Mouse (Mus musculus) embryonic facial prominence, embryonic 15.5 days (tissue): ENCODE data around the gene Gm44973. TPM values are rescaled to one million over a fixed set of nuclear protein-coding genes. Genes with fewer than 3 reads are reported as not detected.

ENCODE experiments used
- ATAC-seq: fragments of 200-750 bp; cut with Nextera tagmentation; 2 replicates; pipeline ENCODE4 v1.8.0; 2017; ENCODE audit warnings: low read depth, moderate TSS enrichment; ENCODE audit not compliant: insufficient number of reproducible peaks, low FRiP score, low TSS enrichment
- H3K27ac ChIP-seq: fragments of 300-500 bp; sonication (generic); replicated peaks from 2 replicates; pipeline ENCODE4 v1.5.1; 2015; ENCODE audit warnings: mild to moderate bottlenecking, inconsistent platforms
- H3K27me3 ChIP-seq: fragments of 300-500 bp; sonication (generic); 2 replicates; pipeline ENCODE4 v1.6.1; 2015; ENCODE audit warnings: inconsistent platforms
- H3K36me3 ChIP-seq: fragments of 300-500 bp; sonication (generic); 2 replicates; pipeline ENCODE4 v1.6.1; 2015; ENCODE audit warnings: mild to moderate bottlenecking, inconsistent platforms
- H3K4me1 ChIP-seq: fragments of 300-500 bp; sonication (generic); 2 replicates; pipeline ENCODE4 v1.6.1; 2015; ENCODE audit warnings: inconsistent platforms
- H3K4me2 ChIP-seq: fragments of 300-500 bp; sonication (generic); replicated peaks from 2 replicates; pipeline ENCODE4 v1.6.1; 2015; ENCODE audit warnings: mild to moderate bottlenecking, inconsistent platforms
- H3K4me3 ChIP-seq: fragments of 300-500 bp; sonication (generic); replicated peaks from 2 replicates; pipeline ENCODE4 v1.5.1; 2015; ENCODE audit warnings: mild to moderate bottlenecking, inconsistent platforms
- H3K9ac ChIP-seq: fragments of 300-500 bp; sonication (generic); 2 replicates; pipeline ENCODE4 v1.6.1; 2015; ENCODE audit warnings: inconsistent platforms
- H3K9me3 ChIP-seq: fragments of 300-500 bp; sonication (generic); replicated peaks from 2 replicates; pipeline ENCODE4 v1.6.1; 2016; ENCODE audit warnings: inconsistent platforms
- WGBS: fragments of 180-500 bp; shearing (Covaris S2); methylation state at CpG from one replicate; pipeline ENCODE4 v1.1.7; 2015; 5-methylcytosine and 5-hydroxymethylcytosine counted together
- polyA plus RNA-seq: library from polyadenylated mRNA; unstranded; fragments of >200 nt; fragmentation: Nextera tagmentation; extraction: Ambion mirVana; gene quantifications from 2 replicates; pipeline ENCODE4 v1.2.1, GENCODE M21; 2015

Gm44973 gene
- polyA plus RNA-seq, result 1.2 TPM in 1 of 2 replicates, not detected in the other

- no peaks in the 10 kb centered on the region for H3K9me3 ChIP-seq
- H3K27me3 ChIP-seq, result no peaks in the 10 kb centered on the region
- no peaks in the 10 kb centered on the region for H3K4me1 ChIP-seq
- peaks cover 35% of the 10 kb centered on the region for H3K36me3 ChIP-seq
- peak within 1 kb of the TSS; percentile 99 for H3K27ac ChIP-seq
- peak; percentile 87 for ATAC-seq
- WGBS, result under 1% methylated on average over 61 of the region's 76 CpGs
- peak within 1 kb of the TSS; percentile 54 for H3K4me2 ChIP-seq
- H3K4me3 ChIP-seq, result peak within 1 kb of the TSS; percentile 74
- peak within 1 kb of the TSS; percentile 84 for H3K9ac ChIP-seq
Measured at GRCm38 (mm10) chr7:5015118-5016001, at the start of gene Gm44973. Gm44973 (plus strand) TSS chr7:5015496.

DNA sequence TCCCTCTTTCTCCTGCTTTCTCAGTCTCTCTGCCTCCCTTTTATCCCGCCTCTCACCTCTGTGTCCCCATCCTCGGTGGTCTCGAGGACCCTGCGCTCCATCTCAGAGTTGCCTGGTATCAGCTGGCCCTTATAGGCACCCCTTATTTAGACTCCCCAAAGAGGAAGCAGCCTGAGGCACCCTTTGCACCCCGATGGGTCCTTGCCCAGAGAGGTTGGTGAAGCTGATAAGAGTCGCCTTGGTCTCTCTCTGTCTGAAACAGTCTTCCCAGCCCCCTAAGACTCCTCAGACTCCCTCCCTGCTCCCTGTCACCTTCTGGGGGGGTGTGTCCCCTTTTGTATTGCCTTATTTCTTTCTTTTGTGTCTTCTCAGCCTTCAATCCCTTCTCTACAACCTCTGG, 44.2 kb upstream of the Gm44973 start, which contains the start of gene Sbk3:
Sbk3 (minus strand) TSS at position 101 of the 400 bp plus-strand sequence.
- no peak within 1 kb of the TSS for H3K9ac ChIP-seq
- 45% methylated on average over 6 of the region's 6 CpGs for WGBS
- no peak within 1 kb of the TSS for H3K4me3 ChIP-seq
- no peaks in the 10 kb centered on the region for H3K36me3 ChIP-seq
- no peak within 1 kb of the TSS for H3K4me2 ChIP-seq
- H3K4me1 ChIP-seq, result no peaks in the 10 kb centered on the region
- no peaks in the 10 kb centered on the region for H3K9me3 ChIP-seq
- no peaks in the 10 kb centered on the region for H3K27me3 ChIP-seq
- no peak within 1 kb of the TSS for H3K27ac ChIP-seq
- ATAC-seq, result no peak

DNA sequence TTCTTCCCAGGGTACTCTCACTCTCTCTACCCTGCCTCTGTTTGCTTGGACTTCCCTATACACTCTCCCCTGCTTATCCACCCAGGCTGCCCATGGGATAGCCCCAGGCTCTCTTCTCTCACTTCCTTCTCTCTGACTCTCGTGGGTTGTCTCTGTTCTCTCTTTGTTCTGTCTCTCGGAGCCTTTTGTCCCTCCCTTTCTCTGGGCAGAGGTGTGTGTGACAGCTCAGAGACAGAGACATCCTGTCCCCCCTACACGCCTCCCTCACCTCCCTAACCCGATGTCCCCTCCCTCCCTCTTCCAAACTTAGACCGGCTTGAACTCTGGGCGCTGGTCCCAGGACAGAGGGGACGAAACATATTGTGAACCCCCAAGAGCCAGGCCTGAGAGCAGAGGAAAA, 43.6 kb upstream of the Gm44973 start:
- ATAC-seq, result no peak
- 17% methylated on average over 7 of the region's 7 CpGs for WGBS
- no peaks in the 10 kb centered on the region for H3K36me3 ChIP-seq
- H3K27ac ChIP-seq, result no peak overlapping the region
- no peak overlapping the region for H3K4me2 ChIP-seq
- no peaks in the 10 kb centered on the region for H3K9me3 ChIP-seq
- no peak overlapping the region for H3K4me3 ChIP-seq
- no peaks in the 10 kb centered on the region for H3K4me1 ChIP-seq
- H3K27me3 ChIP-seq, result no peaks in the 10 kb centered on the region
- no peak overlapping the region for H3K9ac ChIP-seq

DNA sequence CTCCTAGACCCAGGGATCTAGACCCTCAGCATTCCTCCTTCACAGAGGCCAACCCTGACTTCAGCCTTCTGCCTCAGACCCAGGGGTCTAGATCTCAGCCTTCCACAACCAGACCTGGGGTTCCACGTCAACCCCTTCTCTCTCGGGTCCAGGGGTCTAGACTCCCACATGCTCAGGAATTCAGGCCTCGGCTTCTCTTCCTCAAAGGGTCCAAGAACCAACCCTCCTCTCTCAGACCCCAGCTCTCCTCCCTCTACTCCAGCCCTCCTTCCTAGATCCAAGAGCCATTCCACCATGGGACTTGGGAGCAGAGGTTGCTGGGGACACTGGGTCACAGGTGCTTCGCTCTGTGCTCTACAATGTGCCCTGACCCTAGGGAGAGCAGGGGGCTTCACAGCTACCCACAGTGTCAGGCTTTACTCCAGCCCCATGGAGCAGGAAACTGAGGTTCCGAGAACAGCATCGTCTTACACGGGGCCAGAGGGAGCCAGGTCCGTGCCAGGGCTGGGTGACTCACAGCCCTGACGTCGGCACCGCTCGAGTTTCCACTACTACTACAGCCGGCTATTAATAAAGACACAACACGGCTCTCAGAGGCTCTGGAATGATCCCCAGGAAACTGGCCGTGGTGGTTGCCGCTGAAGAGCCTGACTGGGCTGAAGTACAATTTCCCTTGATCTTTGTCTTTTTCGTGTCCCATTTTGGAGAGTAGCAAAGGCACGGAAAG, 42.8 kb upstream of the Gm44973 start:
- Histone ChIP-seq H3K4me1 (no peaks in the 10 kb centered on the region), H3K9ac (no peak overlapping the region), H3K27me3 (no peaks in the 10 kb centered on the region), H3K36me3 (no peaks in the 10 kb centered on the region), H3K9me3 (no peaks in the 10 kb centered on the region), H3K4me2 (no peak overlapping the region), H3K4me3 (no peak overlapping the region), H3K27ac (no peak overlapping the region)
- peak; percentile 61; the same call in 1 of the 2 replicates for ATAC-seq
- WGBS, result 65% methylated on average over 18 of the region's 18 CpGs

- H3K9me3 ChIP-seq, result no peaks in the 10 kb centered on the region
- no peak overlapping the region for H3K27ac ChIP-seq
- no peak overlapping the region for H3K9ac ChIP-seq
- WGBS, result 49% methylated on average over 4 of the region's 4 CpGs
- ATAC-seq, result no peak
- no peak overlapping the region for H3K4me2 ChIP-seq
- no peak overlapping the region for H3K4me3 ChIP-seq
- no peaks in the 10 kb centered on the region for H3K4me1 ChIP-seq
- no peaks in the 10 kb centered on the region for H3K27me3 ChIP-seq
- no peaks in the 10 kb centered on the region for H3K36me3 ChIP-seq
Measured at GRCm38 (mm10) chr7:4975455-4975854, 39.8 kb upstream of the Gm44973 start.

DNA sequence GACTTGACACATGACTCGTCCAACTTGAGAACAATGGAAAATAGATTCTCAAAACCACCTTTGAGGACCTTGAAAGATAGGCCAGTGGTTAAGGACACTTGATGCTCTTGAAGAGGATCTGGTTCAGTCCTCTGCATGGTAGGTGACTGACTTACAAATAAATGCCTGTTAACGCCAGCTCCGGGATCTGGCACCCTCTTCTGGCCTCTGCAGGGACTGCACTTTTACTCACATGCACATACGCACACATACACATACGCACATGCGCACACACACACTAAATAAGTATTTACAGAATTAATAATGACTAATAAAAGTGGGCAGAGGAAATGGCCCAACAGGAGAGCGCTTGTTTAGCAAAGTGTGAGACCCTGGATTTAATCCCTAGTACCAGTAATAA, 38.5 kb upstream of the Gm44973 start:
- H3K4me1 ChIP-seq, result no peaks in the 10 kb centered on the region
- H3K27ac ChIP-seq, result no peak overlapping the region
- no peak for ATAC-seq
- no peaks in the 10 kb centered on the region for H3K27me3 ChIP-seq
- whole genome bisulfite sequencing, result 88% methylated on average over 7 of the region's 7 CpGs
- no peak overlapping the region for H3K9ac ChIP-seq
- H3K9me3 ChIP-seq, result no peaks in the 10 kb centered on the region
- no peaks in the 10 kb centered on the region for H3K36me3 ChIP-seq
- no peak overlapping the region for H3K4me3 ChIP-seq
- H3K4me2 ChIP-seq, result no peak overlapping the region

DNA sequence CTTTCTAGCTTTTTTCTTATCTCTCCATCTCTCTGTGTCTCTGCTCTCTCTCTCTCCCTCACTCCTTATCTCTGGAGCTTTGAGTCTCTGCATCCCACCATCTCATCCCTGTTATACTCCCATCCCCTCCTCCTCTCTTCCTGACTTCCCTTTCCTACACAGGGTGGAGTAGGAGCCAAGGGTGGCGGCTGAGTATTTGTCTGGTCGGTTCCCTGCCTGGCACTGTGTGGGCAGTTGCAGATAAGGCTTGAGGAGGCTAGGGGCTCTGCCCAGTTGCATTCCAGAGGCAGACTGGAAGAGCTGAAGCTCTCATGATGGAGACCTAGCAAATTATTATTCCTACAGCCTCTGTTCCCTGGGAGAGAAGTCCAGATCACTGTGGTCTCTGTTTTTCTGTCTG, 27.0 kb upstream of the Gm44973 start:
- Histone ChIP-seq H3K4me3 (no peak overlapping the region), H3K9ac (no peak overlapping the region), H3K27ac (no peak overlapping the region), H3K4me2 (no peak overlapping the region), H3K4me1 (no peaks in the 10 kb centered on the region; the same call in 1 of the 2 replicates), H3K27me3 (no peaks in the 10 kb centered on the region), H3K36me3 (peaks cover 21% of the 10 kb centered on the region), H3K9me3 (no peaks in the 10 kb centered on the region)
- WGBS, result 59% methylated on average over 2 of the region's 2 CpGs
- ATAC-seq, result no peak

- no peaks in the 10 kb centered on the region for H3K9me3 ChIP-seq
- WGBS, result 55% methylated on average over 55 of the region's 55 CpGs
- H3K4me1 ChIP-seq, result peaks cover 28% of the 10 kb centered on the region
- H3K4me3 ChIP-seq, result no peak overlapping the region
- H3K9ac ChIP-seq, result no peak overlapping the region
- H3K36me3 ChIP-seq, result peaks cover 30% of the 10 kb centered on the region
- no peak overlapping the region for H3K27ac ChIP-seq
- no peaks in the 10 kb centered on the region for H3K27me3 ChIP-seq
- no peak for ATAC-seq
- no peak overlapping the region for H3K4me2 ChIP-seq
Measured at GRCm38 (mm10) chr7:4993347-4993998, 21.8 kb upstream of the Gm44973 start.

- Histone ChIP-seq H3K4me1 (peaks cover 28% of the 10 kb centered on the region), H3K9me3 (no peaks in the 10 kb centered on the region), H3K36me3 (peaks cover 30% of the 10 kb centered on the region), H3K27me3 (no peaks in the 10 kb centered on the region), H3K27ac (no peak overlapping the region), H3K9ac (no peak overlapping the region), H3K4me3 (peak overlapping the region; percentile 78), H3K4me2 (peak overlapping the region; percentile 75)
- ATAC-seq, result no peak
- 56% methylated on average over 59 of the region's 59 CpGs for WGBS
Measured at GRCm38 (mm10) chr7:4993999-4994788, 21.1 kb upstream of the Gm44973 start.

DNA sequence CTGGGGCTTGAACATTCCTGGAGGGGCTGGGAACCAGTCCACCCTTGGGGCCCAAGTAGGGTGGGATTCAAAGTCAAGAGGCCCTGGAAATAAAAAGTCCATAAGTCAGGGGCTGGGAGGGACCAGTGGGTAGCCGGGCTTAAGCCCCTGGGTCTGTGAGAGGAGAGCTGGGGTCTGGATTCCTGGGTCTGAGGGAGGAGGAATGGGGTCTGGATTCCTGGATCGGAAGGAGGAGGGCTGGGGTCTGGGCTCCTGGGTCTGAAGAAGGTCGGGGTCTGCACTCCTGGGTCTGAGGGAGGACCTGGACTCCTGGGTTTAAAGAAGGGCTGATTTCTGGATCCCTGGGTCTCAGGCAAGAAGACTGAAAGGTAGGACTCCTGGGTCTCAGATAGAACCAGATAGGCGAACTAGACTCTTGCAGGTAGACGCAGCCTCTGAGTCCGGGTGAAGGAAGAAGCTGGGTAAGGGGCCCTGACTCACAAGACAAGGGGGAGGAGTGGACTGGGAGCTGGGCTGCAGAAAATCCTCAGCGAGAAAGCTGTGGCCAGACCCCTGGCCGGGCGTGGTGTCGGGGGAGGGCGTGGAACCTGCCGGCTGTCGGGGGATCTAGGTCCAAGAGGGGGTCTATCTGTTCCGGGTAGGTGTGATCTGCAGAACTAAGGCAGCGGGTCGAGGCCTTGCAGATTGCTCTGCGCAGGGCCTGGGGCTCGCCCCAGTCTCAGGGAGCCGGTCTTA, 19.9 kb upstream of the Gm44973 start:
- WGBS, result 6% methylated on average over 19 of the region's 19 CpGs
- H3K27me3 ChIP-seq, result no peaks in the 10 kb centered on the region
- peaks cover 28% of the 10 kb centered on the region for H3K4me1 ChIP-seq
- H3K9me3 ChIP-seq, result no peaks in the 10 kb centered on the region
- H3K36me3 ChIP-seq, result peaks cover 30% of the 10 kb centered on the region
- peak overlapping the region; percentile 78 for H3K4me3 ChIP-seq
- peak overlapping the region; percentile 65; the same call in 1 of the 2 replicates for H3K27ac ChIP-seq
- H3K4me2 ChIP-seq, result peak overlapping the region; percentile 75
- peak overlapping the region; percentile 72 for H3K9ac ChIP-seq
- peak; percentile 51; the same call in 1 of the 2 replicates for ATAC-seq
